ENCODE assay signal across 24 mouse cellular contexts in the genomic region with DNA sequence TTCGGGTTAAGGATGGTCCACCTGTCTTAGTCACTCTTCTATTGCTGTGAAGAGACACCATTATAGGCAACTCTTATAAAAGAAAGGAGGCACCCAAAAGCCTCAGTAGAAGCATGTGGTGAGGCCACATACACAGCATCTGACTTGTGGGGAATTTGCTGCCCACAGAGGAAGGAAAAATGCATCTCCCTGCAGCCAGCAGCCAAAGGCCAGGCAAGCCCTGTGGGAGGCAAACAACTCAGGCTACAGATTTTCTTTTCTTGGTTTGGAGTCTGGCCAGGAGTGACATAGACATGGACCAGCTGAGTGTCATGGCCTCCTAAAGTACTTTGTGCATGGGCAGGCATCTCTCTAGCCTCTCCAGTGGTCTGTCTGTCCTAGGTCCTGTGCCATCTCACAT. TPM values are rescaled to one million over a fixed set of nuclear protein-coding genes. Genes with fewer than 3 reads are reported as not detected.
DNase-seq lines count a peak whose midpoint lies in the region; ATAC-seq and TF ChIP-seq lines count a peak whose summit lies in the region.
"Had no signal": no experiment of that assay in that cellular context is flagged by ENCODE, and none has a peak within 500 bp of the region (broad histone marks: within the 10 kb centered on the region; RNA-seq: fewer than 3 reads in every experiment).

No protein-coding gene starts in this region.

- intact Hi-C loops in heart, postnatal 10 days (cut with DNase I) = no loop called here
- intact Hi-C loops in heart, postnatal 36 days (cut with DNase I) = no loop called here

- H3K27ac ChIP-seq in lung, embryonic 15.5 days = no peak overlapping the region
- no peak overlapping the region for H3K27ac ChIP-seq in lung, postnatal 0 days (ENCODE audit: low read length)
- H3K27ac ChIP-seq: forebrain, embryonic 15.5 days; hindbrain, postnatal 0 days; left cerebral cortex, adult 2 months; limb, embryonic 10.5 days; midbrain, embryonic 12.5 days had no signal

- no peaks in the 10 kb centered on the region for H3K4me1 ChIP-seq in lung, embryonic 15.5 days
- H3K4me1 ChIP-seq in lung, postnatal 0 days (ENCODE audit: insufficient read depth, low read depth, low read length) = no peaks in the 10 kb centered on the region
- H3K4me1 ChIP-seq: forebrain, embryonic 15.5 days; limb, embryonic 10.5 days; midbrain, embryonic 12.5 days had no signal

- no peak for TF ChIP-seq POLR2A in myocyte (IDR thresholded peaks at IDR 0.05; ENCODE audit: insufficient read length, low read depth)

- H3K4me2 ChIP-seq in lung, embryonic 15.5 days = no peak overlapping the region
- no peak overlapping the region for H3K4me2 ChIP-seq in lung, postnatal 0 days (replicated peaks; ENCODE audit: low read depth, low read length)
- peak overlapping the region; percentile 30 for H3K4me2 ChIP-seq in myocyte (ENCODE audit: low read depth)
- H3K4me2 ChIP-seq: forebrain, embryonic 15.5 days; liver, embryonic 11.5 days; midbrain, embryonic 12.5 days had no signal

- H3K79me2 ChIP-seq in myocyte (ENCODE audit: control insufficient read depth, insufficient read depth) = no peaks in the 10 kb centered on the region

- ATAC-seq in lung, embryonic 15.5 days (ENCODE audit: borderline replicate concordance, extremely low read depth, low FRiP score, low TSS enrichment) = peak; percentile 39; the same call in 1 of the 2 replicates
- ATAC-seq in lung, postnatal 0 days = no peak
- ATAC-seq: forebrain, embryonic 15.5 days; hindbrain, postnatal 0 days had no signal

- no peaks in the 10 kb centered on the region for H3K9me3 ChIP-seq in lung, embryonic 15.5 days
- H3K9me3 ChIP-seq in lung, postnatal 0 days (ENCODE audit: low read length) = no peaks in the 10 kb centered on the region
- H3K9me3 ChIP-seq: forebrain, embryonic 15.5 days; limb, embryonic 10.5 days; midbrain, embryonic 12.5 days had no signal

- no peak overlapping the region for H3K4me3 ChIP-seq in lung, embryonic 15.5 days
- no peak overlapping the region for H3K4me3 ChIP-seq in lung, postnatal 0 days (ENCODE audit: low read depth, low read length)
- no peak overlapping the region for H3K4me3 ChIP-seq in myocyte
- H3K4me3 ChIP-seq: erythroblast, embryonic 14.5 days; forebrain, embryonic 15.5 days; left cerebral cortex, adult 2 months; limb, embryonic 10.5 days; midbrain, embryonic 12.5 days had no signal

- no peak for TF ChIP-seq EP300 in lung, postnatal 0 days (IDR thresholded peaks at IDR 0.05)

- H3ac ChIP-seq in myocyte (ENCODE audit: control insufficient read depth, insufficient read length) = no peak overlapping the region

- no peaks in the 10 kb centered on the region for H3K36me3 ChIP-seq in lung, embryonic 15.5 days
- no peaks in the 10 kb centered on the region for H3K36me3 ChIP-seq in lung, postnatal 0 days (ENCODE audit: insufficient read depth, low read length)
- H3K36me3 ChIP-seq in myocyte (ENCODE audit: control insufficient read depth, insufficient read depth) = no peaks in the 10 kb centered on the region
- H3K36me3 ChIP-seq: forebrain, embryonic 15.5 days; limb, embryonic 10.5 days; midbrain, embryonic 12.5 days had no signal

- WGBS in lung, embryonic 15.5 days = 83% methylated on average over 1 of the region's 1 CpGs
- 92% methylated on average over 1 of the region's 1 CpGs for WGBS in lung, postnatal 0 days

- no peak for TF ChIP-seq CTCF in lung, postnatal 0 days (IDR thresholded peaks at IDR 0.05)

- no peak overlapping the region for H3K9ac ChIP-seq in lung, embryonic 15.5 days
- no peak overlapping the region for H3K9ac ChIP-seq in lung, postnatal 0 days (replicated peaks; ENCODE audit: low read depth)
- H3K9ac ChIP-seq: forebrain, embryonic 15.5 days; midbrain, embryonic 12.5 days had no signal

- no peaks in the 10 kb centered on the region for H3K27me3 ChIP-seq in lung, embryonic 15.5 days
- H3K27me3 ChIP-seq in lung, postnatal 0 days (replicated peaks; ENCODE audit: insufficient read depth, low read length) = no peaks in the 10 kb centered on the region
- H3K27me3 ChIP-seq in myocyte (ENCODE audit: control insufficient read depth, insufficient read depth, insufficient read length) = peaks cover 11% of the 10 kb centered on the region
- H3K27me3 ChIP-seq: forebrain, embryonic 15.5 days; midbrain, embryonic 12.5 days had no signal

- DNase-seq in heart, postnatal 10 days = peak; percentile 47 to 63
- DNase-seq in heart, postnatal 36 days = no peak
- DNase-seq in lung, postnatal 0 days (ENCODE audit: low spot score) = no peak
- DNase-seq in NIH3T3 (ENCODE audit: low read depth) = peak; percentile 78
- DNase-seq in ovary, postnatal 10 days (ENCODE audit: low spot score) = no peak
- DNase-seq: adrenal gland, postnatal 10 days; cerebellum, adult 11 months; cerebellum, postnatal 14 days; kidney, adult 18-20 months; retina, postnatal 1 day had no signal

TF ChIP-seq in myocyte, 11 proteins besides CTCF, POLR2A, EP300 and RAD21:
- TF ChIP-seq CEBPB (IDR thresholded peaks at IDR 0.05; ENCODE audit: insufficient read depth, poor library complexity, severe bottlenecking) (no peak), SRF (IDR thresholded peaks at IDR 0.05; ENCODE audit: control insufficient read depth, insufficient read length, low read depth) (no peak), MYOD1 (IDR thresholded peaks at IDR 0.05; ENCODE audit: control insufficient read depth in 1 of 3, insufficient read length in 2 of 3, low read depth in 2 of 3) (peak; percentile 33 to 65 (median 60)), USF1 (IDR thresholded peaks at IDR 0.05; ENCODE audit: low read depth) (no peak), POLR2AphosphoS2 (IDR thresholded peaks at IDR 0.05; ENCODE audit: insufficient read length, low read depth) (no peak), MAX (IDR thresholded peaks at IDR 0.05; ENCODE audit: low read depth) (no peak), E2F4 (IDR thresholded peaks at IDR 0.05; ENCODE audit: insufficient read depth) (no peak), MYOG (IDR thresholded peaks at IDR 0.05; ENCODE audit: control insufficient read depth in 1 of 3, insufficient read depth in 1 of 3, insufficient read length in 2 of 3, low read depth in 2 of 3) (peak in 1 of 3 experiments; percentile 60)

RNA-seq across cellular contexts. Expression of a gene that starts 1.4 kb away (rescaled TPM):
- total RNA-seq in heart, postnatal 10 days (2021) = not detected
- not detected for total RNA-seq in heart, postnatal 36 days (2021)
- polyA plus RNA-seq in lung, embryonic 15.5 days (2015; fragmentation: Nextera tagmentation; extraction: Ambion mirVana) = 0.36 and 0.62 TPM in 2 replicates
- 0.23 TPM in 1 of 2 replicates, not detected in the other for polyA plus RNA-seq in lung, postnatal 0 days (2015; fragmentation: Nextera tagmentation; extraction: Ambion mirVana)
- polyA plus RNA-seq in myocyte (2012; fragmentation: generic; extraction: Trizol) = not detected
- total RNA-seq: adrenal gland, postnatal 10 days; gastrocnemius, adult 18-20 months; heart, adult 18-20 months; hematopoietic stem cell, adult 5-6 weeks; hindbrain, postnatal 0 days; left cerebral cortex, adult 2 months; MEL; neutrophil, adult 5-6 weeks had no signal
- polyA plus RNA-seq: erythroblast, embryonic 14.5 days; forebrain, embryonic 15.5 days; limb, embryonic 10.5 days; liver, embryonic 11.5 days; midbrain, embryonic 12.5 days had no signal

Comparison
In these comparisons a context has a peak if more than half of its experiments do, and no peak if none do; other contexts are left out.
1. DNase-seq: peak in heart, postnatal 10 days (2 of 2) and NIH3T3 (single experiment); none in heart, postnatal 36 days (0 of 2), lung, postnatal 0 days (single experiment) and ovary, postnatal 10 days (single experiment).